Mouse (Mus musculus) forebrain, embryonic 10.5 days (tissue): ENCODE results near the gene P3h1. TPM values are rescaled to one million over a fixed set of nuclear protein-coding genes. Genes with fewer than 3 reads are reported as not detected.

Experiments used
- DNase-seq: peaks from one replicate; pipeline ENCODE4 v3.0.0-alpha.2; 2017; ENCODE audit warnings: low spot score; ENCODE audit errors: extremely low spot score
- H3K27ac ChIP-seq: fragments of 300-500 bp; sonication (generic); 2 replicates; pipeline ENCODE4 v1.5.1; 2016; ENCODE audit warnings: mild to moderate bottlenecking
- H3K27me3 ChIP-seq: fragments of 300-500 bp; sonication (generic); 2 replicates; pipeline ENCODE4 v1.6.1; 2016; ENCODE audit warnings: mild to moderate bottlenecking; ENCODE audit not compliant: poor library complexity, severe bottlenecking
- H3K36me3 ChIP-seq: fragments of 300-500 bp; sonication (generic); replicated peaks from 2 replicates; pipeline ENCODE4 v1.6.1; 2016; ENCODE audit warnings: mild to moderate bottlenecking, moderate library complexity
- H3K4me1 ChIP-seq: fragments of 300-500 bp; sonication (generic); 2 replicates; pipeline ENCODE4 v1.6.1; 2016
- H3K4me3 ChIP-seq: fragments of 300-500 bp; sonication (generic); 2 replicates; pipeline ENCODE4 v1.5.1; 2016; ENCODE audit warnings: mild to moderate bottlenecking, moderate library complexity
- H3K9me3 ChIP-seq: fragments of 300-500 bp; sonication (generic); 2 replicates; pipeline ENCODE4 v1.6.1; 2016; ENCODE audit warnings: mild to moderate bottlenecking, moderate library complexity
- WGBS: fragments of 180-500 bp; shearing (Covaris S2); methylation state at CpG from one replicate; pipeline ENCODE4 v1.1.7; 2016; 5-methylcytosine and 5-hydroxymethylcytosine counted together
- polyA plus RNA-seq: library from polyadenylated mRNA; unstranded; fragments of >200 nt; fragmentation: Nextera tagmentation; extraction: Ambion mirVana; gene quantifications from 2 replicates; pipeline ENCODE4 v1.2.1, GENCODE M21; 2016

The P3h1 gene
- polyA plus RNA-seq, 1 experiment from 2014 or later: 13.4 TPM

DNA sequence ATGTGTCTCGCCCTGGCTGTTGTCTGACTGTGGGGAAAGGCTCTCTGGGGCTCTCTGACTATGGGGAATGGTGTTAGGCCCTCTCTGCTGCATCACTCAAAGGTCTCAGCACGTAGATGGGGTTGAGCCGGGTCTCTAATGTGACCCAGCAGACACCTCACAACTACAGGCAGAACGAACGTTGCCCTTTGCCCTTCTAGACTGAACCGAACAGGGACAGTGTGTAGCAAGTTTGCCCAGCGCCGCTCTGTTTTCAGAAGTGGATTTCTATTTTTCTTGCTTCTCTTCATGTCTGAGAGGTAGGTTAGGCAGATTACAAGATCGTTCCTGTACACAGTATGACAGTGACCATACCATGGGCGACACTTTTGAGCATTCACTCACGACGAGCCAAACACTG is 9.9 kb downstream of the P3h1 start:
- H3K4me1 ChIP-seq: peaks cover 22% of the 10 kb centered on the region
- no peak overlapping the region for H3K27ac ChIP-seq
- no peak for DNase-seq
- no peak overlapping the region for H3K4me3 ChIP-seq
- peaks cover 75% of the 10 kb centered on the region for H3K36me3 ChIP-seq
- no peaks in the 10 kb centered on the region for H3K27me3 ChIP-seq
- 94% methylated on average over 12 of the region's 12 CpGs for WGBS
- H3K9me3 ChIP-seq: no peaks in the 10 kb centered on the region

DNA sequence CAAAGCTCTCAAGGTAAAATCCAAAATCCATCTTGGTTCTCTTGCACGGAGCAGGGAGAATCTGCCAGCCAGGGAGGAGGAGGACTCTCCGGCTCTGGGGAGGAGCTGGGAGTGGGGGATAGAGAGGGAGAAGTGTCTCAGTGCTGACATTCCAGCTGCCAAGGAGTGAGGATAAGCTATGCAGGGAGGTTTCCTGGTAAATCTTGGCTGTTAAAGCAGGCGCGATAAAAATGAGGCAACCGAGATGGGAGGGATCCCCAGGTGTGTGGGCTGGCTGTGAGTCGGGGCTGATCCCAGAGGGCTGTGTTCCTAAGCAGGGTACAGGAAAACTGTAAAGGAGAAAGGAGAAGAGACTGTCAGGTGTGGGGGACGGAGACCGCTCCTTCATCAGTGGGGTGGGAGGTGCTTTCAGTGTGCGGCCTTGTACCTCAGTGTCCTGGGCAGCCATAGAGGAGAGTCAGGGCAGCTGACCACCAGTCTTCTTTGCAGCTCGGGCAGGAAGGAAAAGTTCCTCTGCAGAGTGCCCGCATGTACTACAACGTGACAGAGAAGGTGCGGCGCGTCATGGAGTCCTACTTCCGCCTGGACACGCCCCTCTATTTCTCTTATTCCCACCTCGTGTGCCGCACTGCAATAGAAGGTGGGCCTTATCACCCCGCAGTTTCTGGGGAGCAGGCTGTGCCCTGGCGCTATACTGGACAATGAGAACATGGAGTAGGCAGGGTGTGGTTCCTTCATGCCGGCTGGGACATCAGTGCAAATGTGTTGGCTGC is 11.9 kb downstream of the P3h1 start:
- WGBS: 88% methylated on average over 22 of the region's 22 CpGs

DNA sequence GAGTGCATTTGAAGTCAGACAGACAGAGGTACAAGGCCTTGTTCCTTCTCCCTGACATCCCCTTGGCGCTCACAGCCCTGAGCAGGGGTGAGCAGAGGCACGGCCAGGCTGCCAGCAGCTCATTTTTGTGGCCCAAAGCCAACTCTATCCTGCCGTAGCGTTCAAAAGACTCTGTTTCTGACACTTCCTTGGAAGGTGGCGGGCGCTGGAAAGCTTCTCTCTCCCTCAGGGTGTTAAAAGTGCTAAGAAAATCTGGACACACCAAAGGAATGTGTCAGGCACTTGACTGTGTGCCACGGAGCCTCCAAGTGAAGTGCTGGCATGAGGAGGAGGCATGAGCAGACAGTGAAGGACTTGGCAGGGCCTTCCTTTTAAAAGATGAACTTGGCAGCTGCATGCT is 12.8 kb downstream of the P3h1 start:
- no peak for DNase-seq
- Histone ChIP-seq H3K27me3 (no peaks in the 10 kb centered on the region), H3K36me3 (peaks cover 74% of the 10 kb centered on the region), H3K27ac (no peak overlapping the region), H3K4me3 (no peak overlapping the region), H3K4me1 (peaks cover 17% of the 10 kb centered on the region), H3K9me3 (no peaks in the 10 kb centered on the region)
- WGBS: 83% methylated on average over 7 of the region's 7 CpGs

More for the DNA sequence above, 11.9 kb downstream of the P3h1 start:
- Histone ChIP-seq H3K9me3 (no peaks in the 10 kb centered on the region), H3K4me1 (peaks cover 17% of the 10 kb centered on the region), H3K27me3 (no peaks in the 10 kb centered on the region), H3K36me3 (peaks cover 77% of the 10 kb centered on the region), H3K27ac (no peak overlapping the region), H3K4me3 (no peak overlapping the region)
- DNase-seq: no peak

DNA sequence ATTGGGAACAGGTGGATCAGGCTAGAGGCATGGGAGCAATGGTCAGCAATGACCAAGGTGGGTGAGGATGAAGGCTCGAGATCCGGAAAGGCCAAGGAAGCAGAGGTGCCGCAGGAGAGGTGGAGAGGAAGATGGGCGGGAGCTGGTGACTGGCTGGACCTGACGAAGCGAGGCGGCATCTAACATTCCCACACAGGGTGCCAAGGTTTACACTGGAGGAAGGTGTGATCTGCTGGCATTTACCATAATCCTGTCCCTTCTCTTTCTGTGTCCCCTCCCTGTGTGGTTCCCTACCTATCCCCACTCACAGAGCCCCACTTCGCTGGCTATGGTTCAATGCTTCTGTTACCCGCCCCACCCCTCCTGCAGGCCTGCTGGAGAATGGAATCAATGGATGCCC is 13.2 kb downstream of the P3h1 start:
- Histone ChIP-seq H3K36me3 (peaks cover 70% of the 10 kb centered on the region), H3K27me3 (no peaks in the 10 kb centered on the region), H3K4me3 (no peak overlapping the region), H3K9me3 (no peaks in the 10 kb centered on the region), H3K4me1 (peaks cover 17% of the 10 kb centered on the region), H3K27ac (no peak overlapping the region)
- 83% methylated on average over 9 of the region's 9 CpGs for WGBS
- DNase-seq: no peak

DNA sequence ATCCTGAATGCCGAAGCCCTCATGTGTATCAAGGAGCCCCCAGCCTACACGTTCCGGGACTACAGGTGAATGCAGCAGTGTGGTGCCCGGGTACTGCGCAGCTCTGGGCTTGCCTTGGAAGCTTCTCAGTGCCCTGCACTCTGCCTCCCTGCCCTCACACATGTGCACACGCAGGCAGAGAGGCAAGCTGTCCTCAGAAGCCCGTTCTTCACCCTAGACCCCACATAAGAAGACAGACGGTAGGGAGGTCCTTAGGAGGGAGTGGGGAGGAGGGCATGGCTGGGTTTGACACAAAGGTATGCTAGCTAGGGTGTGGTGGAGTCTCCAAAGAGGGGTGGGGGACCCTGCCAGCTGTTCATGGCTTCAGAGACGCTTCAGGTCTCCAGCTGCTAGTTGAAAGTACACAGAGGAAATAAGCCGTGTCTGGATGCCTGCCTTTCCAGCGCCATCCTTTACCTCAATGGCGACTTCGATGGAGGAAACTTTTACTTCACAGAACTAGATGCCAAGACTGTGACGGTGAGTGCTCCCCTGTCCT is 14.0 kb downstream of the P3h1 start:
- 86% methylated on average over 14 of the region's 14 CpGs for WGBS
- peaks cover 62% of the 10 kb centered on the region for H3K36me3 ChIP-seq
- no peak for DNase-seq
- peaks cover 17% of the 10 kb centered on the region for H3K4me1 ChIP-seq
- H3K4me3 ChIP-seq: no peak overlapping the region
- peak overlapping the region; percentile 76 for H3K27ac ChIP-seq
- H3K9me3 ChIP-seq: no peaks in the 10 kb centered on the region
- H3K27me3 ChIP-seq: no peaks in the 10 kb centered on the region

DNA sequence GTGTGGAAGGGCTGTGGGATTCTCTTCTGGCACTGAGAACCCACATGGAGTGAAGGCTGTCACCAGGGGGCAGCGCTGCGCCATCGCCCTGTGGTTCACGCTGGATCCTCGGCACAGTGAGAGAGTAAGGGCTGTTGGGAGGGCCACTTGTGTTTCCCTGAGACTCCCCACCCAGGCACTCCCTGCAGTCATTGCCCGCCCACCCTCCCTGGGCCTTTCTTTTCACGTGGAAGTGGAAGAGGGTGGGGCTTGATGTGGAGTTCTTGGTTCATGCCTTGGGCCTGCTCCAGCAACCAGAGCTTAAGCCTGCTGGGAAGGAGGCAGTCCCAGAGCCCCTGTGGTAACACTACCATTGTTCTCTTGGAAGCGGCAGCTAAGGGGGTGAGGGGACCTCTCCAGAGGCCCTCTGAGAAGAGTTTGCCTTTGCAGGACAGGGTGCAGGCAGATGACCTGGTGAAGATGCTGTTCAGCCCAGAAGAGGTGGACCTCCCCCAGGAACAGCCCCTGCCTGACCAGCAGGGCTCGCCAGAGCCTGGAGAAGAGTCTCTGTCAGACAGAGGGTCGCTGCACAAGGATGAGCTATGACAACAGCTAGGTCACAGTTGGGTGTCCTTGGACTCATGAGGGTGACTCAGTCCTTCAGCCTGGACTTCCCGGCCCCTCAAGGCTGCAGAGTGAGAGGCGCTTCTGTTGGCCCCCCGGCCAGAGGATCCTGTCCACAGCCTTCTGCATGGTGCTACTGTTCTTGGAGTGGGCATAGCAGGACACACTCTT is 14.9 kb downstream of the P3h1 start:
- Histone ChIP-seq H3K36me3 (peaks cover 53% of the 10 kb centered on the region), H3K4me1 (peaks cover 17% of the 10 kb centered on the region), H3K27me3 (no peaks in the 10 kb centered on the region), H3K9me3 (no peaks in the 10 kb centered on the region), H3K4me3 (peak overlapping the region; percentile 20; the same call in 1 of the 2 replicates), H3K27ac (peak overlapping the region; percentile 76)
- WGBS: 30% methylated on average over 13 of the region's 13 CpGs
- DNase-seq: peak; percentile 65

DNA sequence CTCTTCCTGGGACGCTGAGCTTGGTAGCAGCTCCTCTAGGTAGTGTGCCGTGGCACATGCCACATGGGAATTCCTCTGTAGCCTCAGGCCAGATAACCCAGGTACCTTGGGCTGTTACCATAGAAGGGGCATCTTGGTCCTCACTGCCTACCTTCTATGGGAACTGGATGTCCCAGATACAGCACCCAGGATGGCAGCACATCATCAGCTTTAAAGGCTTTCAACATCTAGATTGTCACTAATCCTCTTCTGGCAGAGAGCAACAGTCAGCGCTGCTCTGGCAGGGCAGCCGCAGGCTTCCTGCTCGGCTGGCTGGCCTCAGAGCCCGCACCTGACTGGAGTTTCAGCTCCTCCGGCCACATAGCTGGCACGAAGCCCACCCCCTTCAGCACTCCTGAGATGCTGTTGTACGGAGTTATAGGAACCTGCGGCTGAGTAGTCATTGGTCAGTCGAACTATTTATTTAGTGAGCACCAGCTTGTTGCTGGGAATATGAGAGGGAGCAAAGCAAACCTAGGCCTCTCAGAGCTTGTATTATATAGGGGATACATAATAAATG is 15.8 kb downstream of the P3h1 start:
- Histone ChIP-seq H3K4me1 (peaks cover 17% of the 10 kb centered on the region), H3K9me3 (no peaks in the 10 kb centered on the region), H3K4me3 (no peak overlapping the region), H3K36me3 (peaks cover 45% of the 10 kb centered on the region), H3K27me3 (no peaks in the 10 kb centered on the region), H3K27ac (no peak overlapping the region)
- WGBS: 87% methylated on average over 11 of the region's 11 CpGs
- no peak for DNase-seq

DNA sequence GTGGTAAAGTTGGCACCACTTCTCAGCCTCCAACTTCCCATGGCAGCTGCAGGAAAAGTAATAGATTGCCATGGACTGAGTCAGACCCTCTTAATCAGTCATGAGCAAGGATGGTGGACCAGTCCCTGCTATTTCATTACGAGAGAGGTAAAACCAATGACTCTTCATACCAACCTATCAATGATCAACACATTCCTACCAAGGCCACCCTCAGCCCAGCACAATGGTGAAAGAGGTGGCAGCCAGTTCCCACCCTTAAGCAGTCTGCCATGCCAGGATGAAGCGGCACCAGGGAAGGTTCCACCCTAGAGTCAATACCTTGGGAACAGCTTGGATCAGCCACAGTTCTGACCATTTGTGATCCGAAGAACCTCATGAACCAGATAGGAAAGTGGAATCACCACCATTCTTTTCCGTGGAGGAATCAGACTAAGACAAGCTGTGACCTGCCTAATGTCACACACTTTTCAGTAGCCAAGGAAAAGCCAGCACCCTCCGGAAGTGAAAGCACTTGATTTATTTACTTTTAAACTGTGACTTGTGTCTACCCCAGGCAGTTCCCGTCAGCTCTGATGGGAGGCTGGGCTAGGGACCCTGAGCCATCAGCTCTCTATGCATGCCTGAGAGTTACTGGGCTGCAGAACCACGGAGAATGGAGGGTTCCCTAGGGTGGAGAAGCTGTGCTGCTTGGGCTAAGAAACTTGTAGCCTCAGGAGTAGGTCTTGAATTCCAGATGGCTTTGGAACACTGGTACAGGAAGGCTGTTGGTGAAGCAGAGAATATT is 19.5 kb downstream of the P3h1 start:
- H3K27ac ChIP-seq: no peak overlapping the region
- 83% methylated on average over 7 of the region's 7 CpGs for WGBS
- H3K4me1 ChIP-seq: peaks cover 44% of the 10 kb centered on the region
- no peaks in the 10 kb centered on the region for H3K27me3 ChIP-seq
- H3K4me3 ChIP-seq: no peak overlapping the region
- DNase-seq: no peak
- no peaks in the 10 kb centered on the region for H3K9me3 ChIP-seq
- peaks cover 10% of the 10 kb centered on the region for H3K36me3 ChIP-seq

DNA sequence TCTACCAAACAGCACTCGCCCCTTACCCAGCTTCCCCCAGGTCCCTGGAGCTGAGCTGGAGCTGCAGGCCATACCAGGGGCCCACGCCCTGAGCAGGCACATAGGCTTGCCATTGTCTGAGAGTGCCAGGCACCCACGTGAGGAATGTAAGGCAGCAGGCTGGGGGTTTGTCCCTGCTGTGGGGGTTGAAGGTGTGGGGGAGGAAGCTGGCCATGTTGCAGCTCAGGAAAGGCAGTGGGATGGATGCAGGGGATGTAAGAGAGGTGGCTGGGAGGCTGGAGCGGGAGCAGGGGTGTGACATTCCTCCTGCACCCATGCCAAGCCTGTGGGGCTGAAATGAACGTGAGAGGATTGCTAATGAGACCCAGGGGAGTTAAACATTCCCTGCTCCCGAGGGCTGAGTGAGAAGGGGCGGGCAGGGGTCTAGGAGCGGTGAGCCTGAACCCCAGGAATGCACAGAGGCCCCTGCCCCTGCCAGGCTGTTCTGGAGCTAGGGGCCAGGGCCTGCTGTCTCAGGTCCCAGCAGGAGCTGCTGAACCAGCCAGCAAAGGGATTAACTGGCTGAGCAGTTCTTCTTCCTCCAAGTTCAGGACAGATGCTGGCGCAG is 21.4 kb downstream of the P3h1 start:
- no peaks in the 10 kb centered on the region for H3K9me3 ChIP-seq
- DNase-seq: no peak
- no peaks in the 10 kb centered on the region for H3K36me3 ChIP-seq
- WGBS: 26% methylated on average over 9 of the region's 9 CpGs
- H3K27ac ChIP-seq: peak overlapping the region; percentile 79
- H3K4me1 ChIP-seq: peaks cover 38% of the 10 kb centered on the region
- no peaks in the 10 kb centered on the region for H3K27me3 ChIP-seq
- 0 out of 2 replicates have a peak overlapping the region, but pooled peaks have one; percentile 9 for H3K4me3 ChIP-seq

DNA sequence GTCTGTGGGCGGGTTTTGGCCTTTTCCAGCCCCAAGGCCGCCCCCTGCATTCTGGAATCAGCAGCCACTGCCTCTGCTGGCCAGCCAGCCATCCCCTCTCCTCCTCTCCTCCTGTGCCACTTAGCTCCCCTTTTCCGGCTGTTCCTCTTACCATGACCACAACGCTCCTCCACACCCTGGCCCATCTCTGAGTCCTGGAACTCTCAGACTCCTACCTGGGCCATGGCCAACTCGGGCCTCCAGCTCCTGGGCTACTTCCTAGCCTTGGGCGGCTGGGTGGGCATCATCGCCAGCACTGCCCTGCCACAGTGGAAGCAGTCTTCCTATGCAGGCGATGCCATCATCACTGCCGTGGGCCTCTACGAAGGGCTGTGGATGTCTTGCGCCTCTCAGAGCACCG is 22.6 kb downstream of the P3h1 start, which contains the start of gene Cldn19:
Gene Cldn19, plus strand, starts transcription at position 64 of the 400 bp plus-strand sequence.
- WGBS: 66% methylated on average over 12 of the region's 12 CpGs
- Histone ChIP-seq H3K4me3 (no peak within 1 kb of the TSS), H3K4me1 (peaks cover 38% of the 10 kb centered on the region)

DNA sequence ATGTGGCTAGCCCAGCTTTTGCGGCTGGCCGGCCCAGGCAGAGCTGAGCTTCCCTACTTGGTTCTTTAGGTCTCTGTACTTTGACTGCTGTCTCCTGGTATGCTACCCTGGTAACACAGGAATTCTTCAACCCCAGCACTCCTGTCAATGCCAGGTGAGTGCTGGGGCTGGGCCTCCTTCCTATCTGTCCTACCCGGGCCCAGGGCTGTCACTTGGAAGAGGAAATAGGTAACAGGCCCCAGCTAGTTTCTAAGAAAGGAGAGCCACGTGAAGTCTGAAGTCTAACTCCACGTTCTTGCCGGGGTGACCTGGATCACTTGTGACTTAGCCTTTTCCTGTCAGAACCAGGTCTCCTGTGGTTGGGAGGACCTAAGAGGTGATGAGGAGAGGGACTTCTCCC is 24.4 kb downstream of the P3h1 start:
- Histone ChIP-seq H3K27ac (no peak overlapping the region), H3K27me3 (no peaks in the 10 kb centered on the region), H3K4me3 (no peak overlapping the region), H3K9me3 (no peaks in the 10 kb centered on the region), H3K36me3 (no peaks in the 10 kb centered on the region), H3K4me1 (peaks cover 45% of the 10 kb centered on the region)
- 83% methylated on average over 6 of the region's 6 CpGs for WGBS
- DNase-seq: no peak

More for the DNA sequence above, 22.6 kb downstream of the P3h1 start, which contains the start of gene Cldn19:
- Histone ChIP-seq H3K27me3 (no peaks in the 10 kb centered on the region), H3K27ac (peak within 1 kb of the TSS; percentile 79), H3K9me3 (no peaks in the 10 kb centered on the region), H3K36me3 (no peaks in the 10 kb centered on the region)
- no peak for DNase-seq
